Mouse (Mus musculus) urinary bladder, postnatal 10 days (tissue): ENCODE measurements around the gene N4bp2l1.

Source experiments
- DNase-seq: peaks from one replicate; pipeline ENCODE4 v3.0.0; 2022; ENCODE audit warnings: low spot score

Gene N4bp2l1

DNA sequence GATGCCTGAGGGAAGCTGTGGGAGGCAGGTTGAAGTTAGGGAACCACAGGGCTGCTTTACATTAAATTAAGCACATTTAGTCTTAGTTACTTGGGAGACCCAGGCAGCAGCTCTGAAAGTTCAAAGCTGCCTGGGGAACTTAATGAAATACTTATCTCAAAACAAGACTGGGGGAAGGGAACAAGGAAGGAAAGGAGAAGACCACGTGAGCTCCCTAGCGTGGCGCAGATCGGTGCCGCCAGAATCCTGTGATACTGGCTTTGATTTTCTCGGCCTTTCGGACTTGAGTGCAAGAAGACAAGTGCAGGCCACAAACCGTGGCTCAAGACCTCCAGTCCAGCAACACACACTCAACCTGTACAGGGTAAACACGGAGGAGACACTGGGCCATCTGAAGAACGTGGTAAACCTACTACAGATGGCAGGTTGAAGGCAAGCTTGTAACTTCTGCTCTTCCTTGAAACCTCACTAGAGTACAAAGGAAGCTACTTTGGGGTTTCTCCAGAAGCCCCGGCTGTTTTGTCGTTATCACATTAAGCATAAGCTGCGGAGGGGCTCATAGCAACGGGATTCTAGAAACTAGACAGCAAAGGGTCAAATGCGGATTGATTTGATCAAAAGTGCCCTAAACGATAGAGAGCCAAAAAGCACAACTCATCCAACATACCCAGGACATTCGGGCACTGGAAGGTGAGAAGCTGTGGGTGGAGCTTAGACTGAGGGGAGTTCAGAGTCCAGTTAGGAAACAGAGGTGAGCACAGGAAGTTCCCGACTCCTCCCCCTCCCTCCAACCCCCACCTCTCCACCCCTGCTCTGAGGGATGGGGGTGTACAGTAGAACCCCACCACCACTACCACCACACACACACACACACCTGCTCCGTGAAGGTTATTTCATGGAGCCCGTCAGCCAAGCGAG, 1.5 kb upstream of the N4bp2l1 start:
- DNase-seq: no peak

DNA sequence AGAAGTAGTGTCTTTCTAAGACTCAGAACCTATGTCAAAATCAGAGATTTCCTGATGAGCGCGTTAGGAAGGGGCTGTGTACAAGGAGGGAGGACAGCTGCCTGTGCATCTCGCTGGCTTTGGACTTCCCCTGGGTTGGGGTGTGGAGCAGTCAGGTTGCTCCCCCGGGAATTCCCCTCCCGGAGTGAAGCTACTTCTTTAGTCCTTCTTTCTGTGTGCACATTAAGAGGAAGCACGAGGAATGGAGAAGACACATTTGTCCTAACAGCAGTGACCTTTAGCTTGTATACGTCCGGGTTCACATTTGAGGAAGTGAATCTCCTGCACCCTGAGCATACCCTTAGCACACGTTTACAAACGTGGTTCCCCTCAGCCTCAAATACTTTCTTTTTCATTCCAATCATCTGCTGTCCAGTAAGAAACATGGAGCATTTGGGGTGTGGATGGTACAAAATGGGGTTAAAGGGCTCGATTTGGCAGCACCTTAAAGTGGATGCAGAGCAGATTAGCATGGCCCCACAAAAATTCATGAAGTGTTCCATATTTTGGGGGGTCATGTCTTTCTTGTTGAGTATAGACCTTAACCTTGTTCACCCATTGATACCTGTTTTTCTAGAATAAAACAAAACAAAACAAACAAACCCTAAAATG, 1.5 kb downstream of the N4bp2l1 start:
- no peak for DNase-seq

DNA sequence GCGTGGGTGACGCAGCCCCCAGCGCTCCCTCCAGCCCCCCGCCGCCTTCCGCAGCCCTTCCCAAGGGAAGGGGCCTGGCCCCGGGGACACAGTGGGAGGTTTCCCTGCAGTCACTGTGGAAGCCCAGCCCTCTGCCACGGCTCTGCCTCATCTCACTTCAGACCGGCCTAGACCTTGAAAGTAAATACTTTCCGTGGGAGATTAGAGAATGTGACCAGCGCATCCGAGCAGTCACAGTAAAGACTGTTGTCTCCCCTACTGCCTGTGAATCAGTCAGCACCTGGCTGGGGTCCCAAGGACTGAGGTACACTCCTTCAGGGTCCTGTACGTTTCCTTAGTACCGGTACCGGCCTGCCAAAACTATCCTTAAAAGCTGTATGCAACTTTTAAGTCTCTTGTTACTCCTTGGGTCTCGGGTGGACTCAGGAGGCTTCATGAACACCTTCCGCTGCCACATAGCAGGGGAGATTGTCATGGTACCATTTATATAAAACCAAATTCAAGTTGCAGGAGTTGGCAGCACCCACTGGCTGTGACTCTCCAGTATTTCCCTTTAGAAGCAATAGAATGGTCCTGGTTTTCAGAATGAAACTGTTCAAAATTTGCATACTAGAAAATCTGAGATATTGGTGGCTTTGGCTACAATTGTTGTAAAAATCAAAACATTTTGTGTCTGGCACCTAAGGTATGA, 2.2 kb downstream of the N4bp2l1 start:
- DNase-seq: no peak

DNA sequence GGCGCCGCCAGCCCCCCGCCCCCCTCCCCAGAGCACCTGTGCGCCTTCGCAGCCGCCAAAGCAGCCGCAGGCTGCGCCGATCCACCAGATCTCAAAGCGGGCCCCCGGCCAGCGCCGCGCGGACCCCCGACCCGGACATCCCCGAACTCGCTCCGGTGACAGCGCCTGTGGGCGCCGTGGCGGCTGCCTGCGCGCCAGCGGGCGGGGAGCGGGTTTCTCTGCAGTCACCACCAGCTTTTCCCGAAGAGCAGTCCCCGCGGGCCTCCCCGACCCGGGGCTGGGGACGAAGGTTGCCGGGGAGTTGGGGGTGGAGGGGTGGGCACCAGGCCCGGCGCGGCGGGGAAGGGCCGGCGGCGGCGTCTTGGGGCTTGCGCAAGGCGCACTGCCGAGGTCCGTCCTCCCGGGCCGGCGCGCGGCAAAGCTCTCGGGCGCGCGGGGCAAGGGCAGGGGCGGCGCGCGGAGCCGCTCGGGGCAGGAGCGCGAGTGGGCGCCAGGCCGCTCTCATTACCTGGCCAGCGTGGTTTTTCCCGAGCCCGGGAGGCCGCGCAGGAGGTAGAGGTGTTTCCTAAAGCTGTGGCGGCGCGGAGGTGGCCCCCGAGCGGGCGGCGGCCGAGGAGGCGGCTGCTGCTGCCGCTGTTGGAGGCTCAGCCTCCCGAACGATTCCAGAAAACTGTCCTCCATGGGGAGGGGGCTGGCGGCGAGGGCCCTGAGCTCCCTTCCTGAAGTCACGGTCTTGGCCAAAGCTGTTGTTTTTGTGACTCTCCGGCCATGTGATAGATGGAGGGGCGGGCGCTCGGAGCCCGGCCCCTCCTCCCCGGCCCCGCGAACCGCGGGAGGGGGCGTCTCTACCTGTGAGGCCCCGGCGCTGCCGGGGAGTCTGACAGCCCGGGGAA, 3.0 kb downstream of the N4bp2l1 start:
- DNase-seq: no peak

DNA sequence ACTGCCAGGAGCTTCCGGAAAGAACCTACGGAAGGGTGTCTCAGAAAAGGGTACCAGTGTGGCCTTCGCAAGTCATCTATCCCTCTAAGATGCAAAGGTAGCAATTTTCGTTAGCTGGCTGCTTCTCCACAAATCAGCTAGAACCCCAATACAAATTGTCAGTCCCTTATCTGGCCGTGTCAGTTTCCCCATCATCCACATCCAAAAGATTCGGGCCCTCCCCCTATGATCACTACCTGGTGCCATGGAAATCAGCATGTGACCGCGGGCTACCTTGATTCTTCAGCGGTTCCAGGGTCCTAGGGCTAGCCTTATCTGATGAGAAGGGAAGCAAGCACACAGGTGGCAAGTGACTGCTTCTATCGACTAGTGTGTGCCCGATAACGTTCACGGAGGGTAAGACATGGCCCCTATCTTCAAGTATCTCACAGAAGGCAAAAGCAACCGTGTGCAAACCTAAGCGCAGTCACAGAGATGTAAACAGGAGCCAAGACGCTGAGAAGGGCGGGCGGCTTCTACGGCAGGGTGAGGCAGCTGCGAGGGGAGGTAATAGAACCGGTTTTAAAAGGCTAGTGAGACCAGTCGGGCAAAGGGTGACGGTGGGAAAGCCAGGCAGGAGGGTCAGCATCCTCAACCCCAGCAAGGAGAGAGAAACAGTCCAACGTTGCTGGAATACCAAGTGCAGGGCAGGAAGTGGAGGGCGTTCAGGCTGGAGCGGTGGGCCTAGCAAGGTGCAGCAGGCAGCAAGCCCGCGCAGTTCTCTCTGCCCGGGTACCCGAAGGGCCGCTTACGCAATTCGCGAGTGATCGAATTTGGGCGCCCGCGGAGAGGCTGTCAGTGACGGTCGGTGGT, 3.9 kb downstream of the N4bp2l1 start:
- DNase-seq: no peak

DNA sequence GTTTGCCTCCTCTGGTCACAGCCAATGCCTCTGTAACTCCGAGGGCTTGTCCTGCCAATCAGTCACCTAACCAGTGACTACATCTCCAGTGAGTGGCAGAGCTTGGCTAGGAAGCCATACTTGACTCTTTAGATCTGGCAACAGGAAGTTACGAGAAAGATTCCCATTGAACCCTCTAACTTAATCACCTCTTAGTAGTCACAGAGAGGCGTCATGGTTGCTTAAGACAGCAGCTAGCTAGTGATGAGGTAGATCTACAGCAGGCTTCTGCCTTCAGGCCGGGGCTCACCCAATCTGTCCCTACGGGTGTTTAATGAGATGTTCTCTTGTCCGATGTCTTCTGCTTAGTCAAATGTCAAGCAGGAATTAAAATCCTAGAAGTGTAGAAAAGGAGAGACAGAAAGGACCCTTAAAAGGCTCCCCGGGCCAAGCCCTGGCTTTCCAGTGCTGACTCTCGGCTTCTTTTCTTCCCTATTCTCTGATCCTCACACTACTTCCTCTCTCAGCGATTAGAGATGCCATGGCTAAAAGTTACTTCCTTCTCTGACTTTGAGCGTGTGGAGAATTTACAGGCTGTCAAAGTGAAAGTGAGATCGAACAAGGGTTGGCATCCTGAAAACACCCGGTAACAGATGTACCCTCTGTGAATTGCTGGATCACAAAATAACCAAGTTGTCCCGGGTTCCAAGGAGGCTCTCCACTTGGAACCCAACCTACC, 4.6 kb downstream of the N4bp2l1 start:
- no peak for DNase-seq

DNA sequence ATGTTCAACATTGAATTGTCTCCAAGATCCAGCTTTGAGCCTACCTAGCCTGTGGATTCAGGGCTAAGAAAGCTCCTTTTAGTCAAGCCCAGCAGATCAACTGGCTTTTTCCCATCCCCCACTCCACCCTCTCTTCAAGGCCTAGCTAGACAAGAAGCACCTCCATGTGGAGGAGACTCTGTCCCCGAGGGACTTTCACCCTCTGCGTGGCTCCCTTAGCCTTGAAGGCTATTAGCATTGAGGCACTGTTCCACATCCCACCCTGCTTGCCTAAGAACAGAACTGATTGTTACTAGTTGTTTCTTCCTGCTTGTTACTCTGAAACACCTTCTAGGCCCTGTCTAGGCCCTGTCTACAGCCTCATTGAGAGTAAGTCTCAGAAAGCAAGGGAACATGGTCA, 7.0 kb downstream of the N4bp2l1 start:
- no peak for DNase-seq

DNA sequence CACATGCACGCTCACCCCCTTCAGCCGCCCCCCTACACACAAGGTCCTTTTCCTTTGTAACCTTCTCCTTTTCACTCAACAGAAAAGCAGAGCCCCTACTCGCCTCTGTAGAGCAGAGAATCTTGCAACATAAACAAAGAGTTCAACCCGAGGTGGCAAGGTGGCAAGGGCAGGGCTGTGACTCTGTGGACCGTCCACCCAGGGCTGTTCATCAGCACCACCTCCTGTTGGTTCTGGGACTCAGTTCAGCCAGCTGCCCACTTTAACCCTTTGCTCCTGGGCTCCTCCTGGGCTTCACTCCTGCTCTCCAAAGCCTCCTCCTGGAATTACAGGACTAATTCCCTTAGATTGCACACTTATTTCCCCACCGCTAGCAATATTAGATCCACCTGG, 12.7 kb downstream of the N4bp2l1 start:
- no peak for DNase-seq

GRCm38 (mm10) chr5:150583622-150584336, 13.2 kb downstream of the N4bp2l1 start:
- no peak for DNase-seq

DNA sequence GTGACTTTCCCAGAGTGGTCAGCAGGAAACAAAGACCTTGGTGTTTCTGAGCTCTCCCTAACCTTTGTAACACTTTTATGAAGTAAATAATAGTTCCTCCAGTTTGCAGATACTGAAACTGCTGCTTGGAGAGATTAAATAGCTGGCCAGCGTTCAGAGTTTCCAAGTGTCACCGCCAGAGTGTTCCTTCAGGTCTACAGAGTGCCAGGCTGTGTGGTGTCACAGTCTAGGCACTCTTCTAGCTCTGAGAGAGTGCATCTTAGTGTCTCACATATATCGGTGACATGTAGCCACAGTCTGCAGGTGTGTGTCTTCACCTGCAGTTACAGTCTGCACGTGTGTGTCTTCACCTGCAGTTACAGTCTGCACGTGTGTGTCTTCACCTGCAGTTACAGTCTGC, 13.8 kb downstream of the N4bp2l1 start:
- no peak for DNase-seq

GRCm38 (mm10) chr5:150581180-150581579, 15.8 kb downstream of the N4bp2l1 start:
- no peak for DNase-seq

- no peak for DNase-seq
Observed at GRCm38 (mm10) chr5:150578613-150579171, 18.3 kb downstream of the N4bp2l1 start.

GRCm38 (mm10) chr5:150576832-150577231, 20.2 kb downstream of the N4bp2l1 start:
- no peak for DNase-seq

DNA sequence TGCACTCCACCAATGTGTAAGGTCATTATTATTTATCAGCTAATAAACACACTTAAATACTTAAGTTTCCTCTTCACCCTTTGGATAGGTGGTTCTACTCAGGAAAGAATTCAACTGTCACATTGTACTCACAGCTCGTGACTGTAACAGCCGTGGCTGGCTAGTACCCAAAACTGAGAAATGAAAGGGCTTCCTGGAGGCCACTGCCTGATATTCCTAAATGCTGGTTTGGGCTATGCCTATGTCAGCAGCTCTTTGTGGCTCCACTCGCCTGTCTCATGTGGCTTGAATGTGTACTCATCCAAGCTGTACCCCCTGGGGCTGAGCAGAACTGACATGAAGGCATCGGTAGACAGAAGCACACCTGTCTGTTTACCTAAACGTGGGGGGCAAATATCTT, 22.1 kb downstream of the N4bp2l1 start:
- DNase-seq: no peak

GRCm38 (mm10) chr5:150574403-150574802, 22.6 kb downstream of the N4bp2l1 start:
- no peak for DNase-seq

DNA sequence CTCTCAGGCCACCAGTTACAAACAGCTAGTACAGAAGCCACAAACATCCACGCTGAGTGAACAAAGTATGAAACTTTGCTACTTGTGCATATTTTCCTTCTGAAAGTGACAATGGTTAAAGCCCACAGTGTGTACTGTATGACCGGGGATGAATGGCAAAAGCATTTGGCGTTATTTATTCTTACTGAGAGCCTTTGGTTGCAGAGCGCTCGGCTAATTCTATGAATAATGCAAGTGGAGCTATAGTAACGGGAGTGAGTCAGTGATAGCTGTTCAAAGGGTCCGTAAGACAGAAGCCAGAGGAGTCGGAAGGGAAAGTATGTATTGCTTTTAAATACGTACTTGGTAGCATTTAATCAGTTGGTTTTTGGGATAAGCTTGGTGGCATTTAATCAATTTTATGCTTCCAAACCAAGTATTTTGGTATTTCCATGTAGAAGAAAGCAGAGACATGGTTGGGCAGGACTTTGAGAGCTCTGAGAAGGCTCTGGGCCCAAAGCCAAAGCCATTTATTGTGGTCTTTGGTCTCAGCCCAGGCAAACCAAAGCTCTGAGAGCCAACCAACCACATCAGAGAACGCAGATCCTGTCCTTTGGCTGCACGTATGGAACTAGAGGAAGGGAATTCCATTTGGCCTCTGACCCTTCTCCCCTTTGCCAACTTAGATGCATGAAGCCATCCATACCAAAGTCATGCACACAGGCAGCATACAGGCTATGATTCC, 26.3 kb downstream of the N4bp2l1 start:
- DNase-seq: no peak

- DNase-seq: no peak
Observed at GRCm38 (mm10) chr5:150566971-150567370, 30.0 kb downstream of the N4bp2l1 start.

- no peak for DNase-seq
Observed at GRCm38 (mm10) chr5:150566226-150566625, 30.8 kb downstream of the N4bp2l1 start.

GRCm38 (mm10) chr5:150564426-150564825, 32.6 kb downstream of the N4bp2l1 start:
- DNase-seq: no peak
